Mouse (Mus musculus) testis, postnatal 14 days (tissue): ENCODE data around the gene Cradd.

Experiments
- DNase-seq: peaks from one replicate; pipeline ENCODE4 v3.0.0; 2021; ENCODE audit warnings: low spot score

Cradd gene

DNA sequence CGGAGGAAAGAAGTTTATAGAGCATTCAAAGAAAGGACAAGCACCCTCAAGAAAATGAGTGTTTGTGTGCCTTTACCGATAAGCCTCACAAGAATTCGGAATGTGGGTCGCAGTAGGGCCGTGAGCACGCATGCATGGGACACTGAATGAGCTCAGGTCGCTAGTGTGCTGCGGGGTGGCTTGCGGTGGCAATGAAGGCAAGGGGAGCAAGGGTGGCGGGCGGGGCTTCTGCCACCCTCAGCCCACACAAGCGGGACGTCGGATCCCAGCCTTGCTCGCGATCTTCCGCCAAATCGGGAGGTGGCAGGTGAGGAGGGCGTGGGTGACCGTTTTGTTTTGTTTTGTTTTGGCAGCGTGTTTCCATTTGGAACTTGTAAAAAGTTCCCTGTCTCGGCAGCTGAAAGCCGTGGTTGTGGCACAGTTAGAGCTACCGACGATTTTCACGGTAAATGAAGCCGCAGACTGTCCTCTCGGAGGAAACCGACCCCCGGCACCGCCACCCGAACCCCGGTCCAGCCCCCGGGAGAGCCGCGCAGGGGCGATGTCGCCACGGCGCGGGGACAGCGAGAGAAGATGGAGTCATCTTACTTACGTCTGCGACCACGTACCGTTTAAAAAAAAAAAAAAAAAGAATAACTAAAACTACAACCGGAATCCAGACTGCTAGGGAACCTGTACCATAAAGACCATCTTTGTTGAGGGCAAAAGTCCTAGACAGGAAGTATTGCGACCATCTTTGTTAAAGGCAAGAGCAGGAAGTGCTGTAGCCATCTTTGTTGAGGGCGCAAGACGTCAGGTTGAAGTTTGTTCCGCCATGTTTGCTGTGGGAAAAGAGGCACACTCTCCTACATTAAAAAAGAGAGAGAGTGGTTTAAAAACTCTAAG, at the start of gene Cradd:
Cradd (minus strand) TSS at position 741 of the 885 bp plus-strand sequence.
- peak; percentile 89 for DNase-seq

DNA sequence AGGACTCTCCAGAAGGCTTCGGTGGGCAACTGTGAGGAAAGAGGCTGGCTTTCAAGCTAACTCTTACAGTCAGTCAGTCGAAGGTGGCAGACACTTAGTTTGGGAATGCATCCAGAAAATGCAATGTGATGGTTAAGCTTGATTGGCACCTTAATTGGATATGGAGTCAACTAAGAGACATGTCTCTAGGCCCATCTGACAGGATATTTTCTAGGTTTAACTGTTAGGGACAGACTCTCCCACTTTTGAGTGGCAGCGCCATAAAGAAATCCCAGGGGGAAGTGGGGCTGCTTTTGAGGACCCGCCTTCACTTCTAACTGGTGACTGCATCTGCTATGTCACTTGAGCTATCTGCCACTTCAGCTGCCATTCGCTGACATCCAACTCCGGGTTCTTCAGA, 49.4 kb upstream of the Cradd start:
- no peak for DNase-seq

DNA sequence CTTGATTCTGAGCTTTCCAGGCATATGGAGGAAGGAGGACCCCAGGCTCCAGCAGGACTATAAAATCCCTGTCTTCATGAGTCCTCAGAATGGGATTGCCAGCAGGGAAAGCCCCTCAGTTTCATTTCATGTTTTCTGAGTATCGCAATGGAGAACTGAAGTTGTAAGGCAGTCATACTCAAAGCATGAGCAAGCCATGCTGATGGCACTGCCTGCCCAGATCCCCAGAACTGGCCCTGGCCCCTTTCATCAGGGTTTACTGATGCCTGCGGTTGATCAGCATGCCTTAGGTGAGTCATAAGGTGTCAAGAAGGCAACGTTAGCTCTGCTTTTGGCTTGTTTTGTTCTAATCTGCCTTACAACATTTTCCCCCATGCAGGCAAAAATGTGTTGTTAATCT, 48.0 kb upstream of the Cradd start:
- no peak for DNase-seq

DNA sequence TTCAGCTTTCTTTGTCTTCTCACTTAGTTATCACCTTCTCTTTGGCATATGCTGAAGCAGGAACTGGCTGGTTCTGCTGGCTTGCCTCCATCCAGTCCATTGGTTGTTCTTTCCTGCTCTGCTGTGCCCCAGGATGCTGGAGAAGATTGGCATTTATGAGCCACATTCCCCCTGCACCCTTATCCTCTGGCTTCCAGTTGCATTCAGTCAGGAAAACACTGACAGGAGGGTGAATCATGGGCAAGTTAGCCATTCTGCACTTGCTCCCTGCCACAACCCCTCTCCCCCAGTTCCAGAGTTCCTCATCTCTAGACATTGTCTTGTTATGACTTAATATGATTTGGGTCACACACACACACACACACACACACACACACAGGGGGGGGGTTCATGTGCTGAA, 45.3 kb upstream of the Cradd start:
- no peak for DNase-seq

DNA sequence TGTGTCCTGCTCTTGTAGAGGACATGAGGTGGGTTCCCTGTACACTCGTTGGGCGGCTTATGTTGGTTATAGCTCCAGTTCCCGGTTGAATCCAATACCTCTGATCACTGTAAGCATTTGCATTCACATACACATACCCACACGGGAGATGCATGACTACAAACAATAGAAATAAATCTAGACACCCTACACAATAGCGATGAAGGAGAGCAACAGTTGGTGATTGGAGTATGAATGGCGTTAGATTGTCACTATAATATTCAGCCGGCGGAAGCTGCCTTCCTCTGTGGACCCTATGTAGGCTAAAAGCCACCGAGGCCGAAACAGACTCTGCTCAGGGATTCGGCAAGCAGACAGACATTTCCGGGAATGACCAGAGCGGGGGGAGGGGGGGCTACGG, 44.2 kb upstream of the Cradd start:
- no peak for DNase-seq

DNA sequence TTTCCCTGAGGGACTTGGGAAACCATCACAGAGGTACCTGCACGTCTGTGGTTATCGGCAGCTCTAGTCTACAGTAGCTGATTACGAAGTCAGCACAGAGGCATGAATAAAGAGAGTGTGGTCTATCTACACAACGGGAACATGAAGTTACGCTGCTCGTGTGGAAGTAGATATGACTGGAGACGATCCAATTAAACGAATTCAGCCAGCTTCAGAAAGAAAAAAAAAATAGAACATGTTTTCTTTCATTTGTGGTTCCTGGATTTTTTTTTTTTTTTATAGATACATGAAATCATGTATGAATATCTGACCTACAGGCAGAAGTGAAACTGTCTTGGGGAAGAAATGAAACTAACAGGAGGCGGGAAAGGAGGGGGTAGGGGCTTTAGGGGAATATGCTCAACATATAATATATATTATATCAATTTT, 43.7 kb upstream of the Cradd start:
- DNase-seq = no peak

DNA sequence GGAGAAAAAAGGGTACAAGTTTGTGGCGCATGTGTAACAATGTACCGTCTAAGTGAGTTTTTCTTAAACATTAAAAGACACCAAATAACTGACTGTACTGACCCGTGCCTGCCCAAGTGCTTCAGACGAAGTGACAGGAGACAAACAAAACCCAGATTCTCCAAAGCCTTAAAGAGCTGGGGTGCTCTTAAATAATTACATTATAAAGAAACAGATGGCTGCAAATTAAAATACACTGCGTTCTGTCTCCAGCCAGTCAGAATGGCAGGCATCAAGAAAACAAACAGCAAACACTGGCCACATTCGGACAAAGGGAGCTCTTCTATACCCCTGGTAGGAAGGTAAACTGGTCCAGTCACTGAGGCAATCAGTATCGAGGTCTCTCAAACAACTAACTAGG, 43.3 kb upstream of the Cradd start:
- DNase-seq = no peak

DNA sequence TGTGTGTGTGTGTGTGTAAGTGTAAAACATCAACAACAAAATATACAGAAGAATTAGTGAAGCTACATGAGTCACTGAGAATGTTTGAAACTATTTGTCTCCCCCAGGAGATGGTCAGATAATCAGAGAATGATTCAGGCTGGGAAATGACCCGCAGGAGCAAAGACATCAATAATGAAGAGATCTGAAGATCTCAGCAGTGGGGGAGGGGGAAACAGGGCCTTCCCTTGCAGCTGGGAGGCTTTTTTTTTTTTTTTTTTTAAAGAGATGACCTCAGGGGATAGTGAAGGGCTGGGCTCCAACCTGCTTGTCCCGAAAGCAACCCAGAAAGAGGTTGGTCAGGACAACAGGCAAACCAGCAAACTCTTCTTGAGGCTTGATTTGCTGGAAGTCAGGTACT, 38.4 kb upstream of the Cradd start:
- DNase-seq = no peak

DNA sequence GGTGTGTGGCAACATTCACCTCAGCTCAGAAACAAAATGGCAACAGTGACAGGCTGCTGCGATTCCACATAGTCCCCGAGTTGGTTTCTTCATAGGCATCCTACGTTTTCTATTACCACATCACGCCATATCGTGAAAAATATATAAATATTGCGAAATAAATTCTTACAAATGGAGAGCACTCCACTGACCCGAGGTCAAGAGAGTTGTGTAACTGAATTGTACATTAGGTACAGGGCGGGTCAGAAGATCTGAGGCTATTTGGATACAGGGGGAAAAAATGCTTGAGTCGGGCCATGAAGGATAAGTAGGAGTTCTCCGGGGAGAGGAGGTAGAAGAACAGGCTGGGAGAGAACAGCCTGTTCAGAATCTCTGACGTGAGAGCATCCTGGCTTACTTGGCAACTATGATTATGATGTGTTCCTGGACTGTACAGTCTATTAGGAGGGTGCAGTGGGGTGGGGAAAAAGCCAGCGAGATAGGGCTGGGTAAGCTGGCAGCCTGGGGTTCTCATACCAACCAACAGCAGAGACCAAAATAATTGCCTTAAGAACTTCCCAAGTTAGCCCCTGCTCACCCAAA, 37.4 kb upstream of the Cradd start:
- no peak for DNase-seq

DNA sequence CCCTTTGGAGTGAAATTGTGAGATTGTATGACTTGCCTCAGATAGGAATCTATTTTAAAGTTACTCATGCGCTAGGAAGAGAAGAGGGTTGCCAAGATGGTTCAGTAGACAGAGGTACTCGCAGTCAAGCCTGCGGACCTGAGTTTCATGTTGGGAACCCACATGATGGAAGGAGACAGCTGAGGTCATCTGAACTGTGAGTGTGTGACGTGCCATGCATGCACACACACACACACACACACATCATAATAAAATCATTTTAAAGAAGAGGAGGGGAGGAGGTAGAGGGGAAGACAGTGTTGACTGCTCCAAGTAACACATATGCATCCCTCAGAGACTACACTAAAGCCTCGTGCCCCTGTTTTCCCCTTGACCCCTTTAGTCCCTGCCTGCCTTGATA, 36.1 kb upstream of the Cradd start:
- DNase-seq = no peak

DNA sequence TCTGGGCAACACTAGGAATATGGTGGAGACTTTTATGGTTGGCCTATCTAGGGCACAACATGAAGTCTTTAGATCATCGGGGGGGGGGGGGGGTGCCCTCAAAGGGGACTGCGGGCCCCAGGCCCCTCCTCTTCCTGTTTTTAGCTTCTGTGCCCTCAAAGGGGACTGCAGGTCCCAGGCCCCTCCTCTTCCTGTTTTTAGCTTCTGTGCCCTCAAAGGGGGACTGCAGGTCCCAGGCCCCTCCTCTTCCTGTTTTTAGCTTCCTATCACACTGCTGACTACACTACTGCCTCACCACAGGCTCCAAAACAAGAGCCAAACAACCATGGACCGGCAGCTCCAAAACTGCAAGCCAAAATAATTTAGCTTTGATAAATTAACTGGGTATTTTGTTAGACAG, 33.8 kb upstream of the Cradd start:
- no peak for DNase-seq

DNA sequence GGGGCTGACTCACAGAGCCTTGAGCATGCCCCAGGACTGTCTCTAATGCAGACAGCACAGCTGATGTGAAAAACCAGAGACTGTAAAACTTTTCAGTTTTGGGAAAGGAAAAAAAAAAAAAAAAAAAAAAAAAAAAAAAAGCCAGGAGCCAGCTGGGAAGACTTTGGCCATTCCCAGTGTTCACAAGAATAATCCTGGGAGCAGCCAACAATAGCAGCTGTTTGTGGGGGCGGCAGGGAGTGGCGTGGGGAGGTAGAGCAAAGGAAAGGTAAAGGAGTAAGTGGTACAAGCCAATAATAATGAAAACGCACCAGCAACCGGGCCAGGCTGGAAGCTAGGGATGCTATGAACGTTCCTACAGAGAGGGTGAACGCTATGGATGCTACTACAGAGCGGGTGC, 32.8 kb upstream of the Cradd start:
- DNase-seq = no peak

DNA sequence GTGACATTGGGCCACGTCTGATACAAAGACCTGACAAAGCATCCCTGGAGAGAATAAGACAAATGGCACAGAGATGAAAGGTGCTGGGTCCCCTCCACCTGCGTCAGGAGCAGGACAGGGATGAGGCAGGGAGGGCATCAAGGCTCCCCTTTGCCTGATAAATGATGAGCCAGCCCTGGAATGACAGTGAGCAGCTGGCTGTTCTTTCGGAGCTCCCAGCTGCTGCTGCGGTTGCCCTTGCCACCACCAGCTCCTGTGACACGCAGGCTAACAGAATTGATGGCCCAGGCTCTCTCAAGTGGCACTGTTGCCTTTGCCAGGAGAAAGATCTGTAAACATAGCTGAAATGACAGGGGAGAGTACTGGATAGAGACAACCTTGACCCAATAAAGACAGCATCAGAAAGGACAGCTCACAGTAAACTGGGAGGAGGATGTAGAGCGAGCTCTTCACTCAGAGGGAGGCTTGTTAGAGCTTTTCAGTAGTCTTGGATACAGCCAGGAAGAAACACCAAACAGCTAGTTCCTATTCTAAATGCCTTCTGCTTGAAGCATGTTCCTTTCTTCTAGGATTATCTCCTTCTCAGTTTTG, 31.8 kb upstream of the Cradd start:
- no peak for DNase-seq

DNA sequence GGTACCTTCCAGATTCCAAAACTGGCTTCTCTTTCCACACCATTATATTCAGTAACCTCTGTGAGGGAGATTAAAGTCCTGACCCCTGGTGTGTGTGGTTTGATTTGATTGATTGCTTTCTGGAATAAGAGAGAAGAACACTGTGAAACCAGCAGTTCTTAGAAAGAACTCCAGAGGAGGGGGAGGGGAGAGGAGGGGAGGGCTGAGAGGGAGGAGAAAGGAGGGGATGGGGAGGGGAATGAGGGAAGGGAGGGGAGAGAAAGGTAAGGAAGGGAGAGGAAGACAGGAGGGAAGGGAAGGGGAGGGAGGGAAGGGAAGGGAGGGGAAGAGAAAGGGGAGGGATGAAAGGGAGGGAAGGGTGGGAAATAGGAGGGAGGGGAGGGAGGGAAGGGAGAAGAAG, 30.7 kb upstream of the Cradd start:
- no peak for DNase-seq

DNA sequence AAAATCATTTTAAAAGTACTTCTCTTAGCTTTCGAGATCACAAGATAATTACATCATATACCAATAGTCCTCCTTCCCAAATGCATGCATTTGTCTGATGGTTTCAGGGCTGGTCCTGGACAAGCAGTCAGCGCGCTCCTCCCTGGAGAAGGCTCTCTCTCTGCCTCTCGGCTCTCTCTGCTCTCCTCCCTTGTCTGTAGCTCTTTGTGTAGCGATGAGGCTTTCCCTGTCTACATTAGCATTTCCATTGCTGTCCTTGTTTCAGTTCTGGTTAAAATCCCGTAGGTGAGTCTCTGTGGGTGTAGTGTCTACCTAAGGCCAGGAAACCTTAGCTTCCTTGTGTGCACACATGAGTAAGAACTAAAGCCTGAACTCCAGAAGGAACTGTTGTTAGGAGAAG, 30.1 kb upstream of the Cradd start:
- no peak for DNase-seq

DNA sequence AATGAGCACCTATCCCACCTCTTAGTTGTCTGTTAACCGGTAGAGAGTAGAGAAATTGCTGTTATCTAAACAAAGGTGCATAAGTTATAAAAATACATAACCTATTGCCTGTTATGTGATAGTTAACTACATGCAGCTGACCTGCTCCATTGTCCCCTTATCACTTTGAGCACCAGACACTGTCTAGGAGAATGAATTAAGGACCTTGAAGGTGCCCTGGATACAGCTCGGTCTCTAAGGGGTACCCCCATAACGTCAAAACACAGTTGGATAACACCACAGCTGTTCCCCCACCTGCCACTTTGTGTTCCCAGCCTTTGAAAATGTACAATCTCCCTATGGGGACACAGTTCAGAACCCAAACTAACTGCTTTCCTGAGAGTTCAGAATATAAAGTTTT, 24.5 kb upstream of the Cradd start:
- DNase-seq = no peak

DNA sequence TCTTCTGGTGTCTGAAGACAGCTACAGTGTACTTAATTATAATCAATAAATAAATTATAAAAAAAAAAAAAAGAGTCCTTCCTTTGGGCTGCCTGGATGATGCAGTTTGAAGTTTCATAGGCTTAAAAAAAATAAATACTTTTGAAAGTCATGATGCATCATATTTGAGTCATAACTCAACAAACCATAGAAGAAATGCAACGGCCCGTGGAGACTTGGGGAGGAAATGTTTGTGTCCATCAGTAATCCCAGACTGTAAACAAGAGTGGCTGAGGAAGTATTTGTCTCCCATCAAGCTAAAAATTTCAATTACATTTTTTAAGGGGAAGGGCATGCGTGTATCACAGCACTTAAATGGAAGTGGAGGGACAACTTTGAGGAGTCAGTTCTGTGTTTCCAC, 23.8 kb upstream of the Cradd start:
- DNase-seq = no peak

DNA sequence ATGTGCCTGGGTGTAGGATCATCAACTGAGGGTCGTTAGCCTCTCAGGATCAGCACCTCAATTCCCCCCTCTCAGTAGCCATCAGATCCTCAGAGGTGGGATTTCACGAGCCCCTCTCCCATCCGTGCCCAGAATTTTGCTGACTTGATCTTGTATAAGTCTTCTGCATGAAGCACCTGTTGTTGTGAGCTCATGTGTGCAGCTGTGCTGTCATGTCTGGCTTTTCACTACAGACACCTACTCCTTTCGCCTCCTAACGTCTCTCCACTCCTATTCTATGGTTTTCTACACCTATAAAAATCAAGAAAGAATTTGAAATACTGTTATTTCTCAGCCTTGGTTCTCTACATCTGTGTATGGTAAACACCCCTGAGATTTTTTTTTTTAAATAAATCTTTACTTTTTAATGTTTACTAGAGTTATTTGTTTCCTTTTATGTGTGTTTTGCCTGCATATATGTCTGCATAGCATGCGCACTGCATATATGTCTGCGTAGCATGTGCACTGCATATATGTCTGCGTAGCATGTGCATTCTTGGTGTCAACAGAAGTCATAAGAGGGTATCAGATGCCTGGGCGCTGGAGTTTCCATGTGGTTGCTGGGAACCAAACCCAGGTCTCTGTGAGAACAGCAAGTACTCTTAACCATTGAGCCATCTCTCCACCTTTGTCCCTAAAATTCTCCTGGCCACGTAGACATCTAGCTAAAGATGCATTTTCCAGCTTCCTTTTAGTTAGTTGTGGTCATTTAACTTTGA, 19.1 kb upstream of the Cradd start:
- no peak for DNase-seq

DNA sequence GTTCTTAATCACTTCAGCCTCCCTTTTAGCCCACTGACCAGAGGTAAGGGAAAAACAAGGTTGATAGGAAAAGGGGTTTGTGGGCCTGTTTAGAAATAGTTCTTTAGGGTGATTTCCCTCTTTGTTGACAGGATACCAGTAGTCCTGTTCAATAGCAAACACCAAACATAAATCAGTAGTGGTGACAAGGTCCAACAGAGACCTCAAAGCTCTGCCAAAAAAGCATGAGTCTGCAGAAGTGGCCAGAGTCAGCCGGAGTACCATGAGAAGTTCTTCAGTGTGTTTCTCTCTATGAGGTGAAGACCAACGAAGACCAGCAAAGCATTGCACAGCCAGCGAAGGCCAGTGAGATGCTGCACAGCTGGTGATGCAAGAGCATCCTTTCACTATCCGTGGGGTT, 16.7 kb upstream of the Cradd start:
- DNase-seq = no peak

DNA sequence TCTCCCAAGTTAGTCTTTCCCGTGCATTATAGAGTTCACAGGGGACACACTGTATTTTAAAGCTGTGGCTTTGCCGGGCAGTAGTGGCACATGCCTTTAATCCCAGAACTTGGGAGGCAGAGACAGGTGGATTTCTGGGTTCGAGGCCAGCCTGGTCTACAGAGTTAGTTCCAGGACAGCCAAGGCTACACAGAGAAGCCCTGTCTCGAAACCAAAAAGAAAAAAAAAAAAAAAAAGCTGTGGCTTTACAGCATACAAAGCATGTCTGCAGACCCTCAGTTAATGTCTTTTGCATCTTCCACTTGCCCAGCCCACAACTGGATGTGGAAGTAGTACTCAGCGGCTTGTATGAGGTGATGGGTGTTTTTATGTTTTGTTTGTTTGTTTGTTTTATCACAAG, 13.7 kb upstream of the Cradd start:
- no peak for DNase-seq

DNA sequence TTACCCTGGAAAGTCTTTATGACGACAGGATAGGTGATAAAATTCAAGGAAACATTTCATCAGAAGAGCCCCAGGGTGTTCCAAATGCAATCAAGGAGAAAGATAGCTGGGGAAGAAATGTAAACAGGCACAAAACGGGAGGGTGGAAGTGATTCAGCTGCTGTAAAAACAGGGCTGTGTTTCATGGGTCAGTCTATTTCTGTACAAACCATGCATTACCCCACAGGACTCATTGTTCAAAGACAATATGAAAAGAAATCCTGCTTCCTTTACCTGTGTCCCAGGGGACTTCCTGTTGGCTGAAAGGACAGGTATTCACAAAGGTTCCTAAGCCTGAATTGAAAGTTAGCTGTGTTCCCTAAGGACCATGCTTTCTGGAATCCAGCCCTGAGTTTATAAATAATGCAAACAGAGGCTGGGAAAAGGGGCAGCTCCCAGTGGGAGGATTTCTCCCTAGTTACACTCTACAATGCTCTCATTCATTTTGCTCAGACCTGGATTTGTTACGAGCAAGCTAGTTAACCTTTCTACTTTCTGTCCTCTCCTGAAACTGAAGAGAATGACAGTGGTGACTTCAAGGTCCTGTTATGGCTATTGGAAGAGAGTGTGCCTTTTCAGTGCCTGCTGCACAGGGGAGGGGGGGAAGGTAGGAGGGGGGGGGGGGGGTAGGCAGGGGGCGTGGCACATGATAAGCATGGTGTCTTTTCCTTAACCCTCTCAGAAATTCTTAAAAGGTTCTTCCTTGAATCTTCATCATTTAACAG, 13.0 kb upstream of the Cradd start:
- peak; percentile 44 for DNase-seq

DNA sequence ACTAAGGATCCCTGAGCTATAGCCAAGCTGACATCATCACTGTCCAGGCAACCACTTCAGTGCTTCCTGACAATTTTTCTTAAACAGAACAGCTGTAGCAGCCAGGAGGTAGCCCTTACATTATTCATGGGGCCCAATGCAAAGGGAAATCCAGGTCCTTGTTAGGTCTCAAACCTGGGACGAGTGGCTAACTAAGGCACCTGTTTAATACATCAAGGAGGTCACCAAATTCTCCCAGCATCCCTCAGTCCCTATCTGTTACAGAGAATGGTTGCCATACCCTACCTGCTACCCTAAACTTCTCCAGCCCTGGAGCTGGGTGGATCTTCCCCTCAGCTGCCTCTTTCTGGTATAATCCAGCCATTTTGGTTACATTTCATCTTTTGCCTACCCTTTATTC, 10.9 kb upstream of the Cradd start:
- no peak for DNase-seq
